Mouse (Mus musculus) C3H10T1/2 (cell line): Measurements from ENCODE around the gene Cgnl1. TPM values are rescaled to one million over a fixed set of nuclear protein-coding genes. Genes with fewer than 3 reads are reported as not detected.

Experiments used
- polyA plus RNA-seq, 2 experiments: library from polyadenylated mRNA; unstranded; fragments of >200 nt; fragmentation: generic; extraction: Trizol; gene quantifications; one replicate each; pipeline ENCODE4 v1.2.1; 2012; ENCODE audit warnings: missing spikeins in 2 of 2

Cgnl1 gene
- 1 to 10 TPM in 1 of 2 experiments, under 1 TPM in 1; 0.36 to 1.4 TPM for polyA plus RNA-seq

DNA sequence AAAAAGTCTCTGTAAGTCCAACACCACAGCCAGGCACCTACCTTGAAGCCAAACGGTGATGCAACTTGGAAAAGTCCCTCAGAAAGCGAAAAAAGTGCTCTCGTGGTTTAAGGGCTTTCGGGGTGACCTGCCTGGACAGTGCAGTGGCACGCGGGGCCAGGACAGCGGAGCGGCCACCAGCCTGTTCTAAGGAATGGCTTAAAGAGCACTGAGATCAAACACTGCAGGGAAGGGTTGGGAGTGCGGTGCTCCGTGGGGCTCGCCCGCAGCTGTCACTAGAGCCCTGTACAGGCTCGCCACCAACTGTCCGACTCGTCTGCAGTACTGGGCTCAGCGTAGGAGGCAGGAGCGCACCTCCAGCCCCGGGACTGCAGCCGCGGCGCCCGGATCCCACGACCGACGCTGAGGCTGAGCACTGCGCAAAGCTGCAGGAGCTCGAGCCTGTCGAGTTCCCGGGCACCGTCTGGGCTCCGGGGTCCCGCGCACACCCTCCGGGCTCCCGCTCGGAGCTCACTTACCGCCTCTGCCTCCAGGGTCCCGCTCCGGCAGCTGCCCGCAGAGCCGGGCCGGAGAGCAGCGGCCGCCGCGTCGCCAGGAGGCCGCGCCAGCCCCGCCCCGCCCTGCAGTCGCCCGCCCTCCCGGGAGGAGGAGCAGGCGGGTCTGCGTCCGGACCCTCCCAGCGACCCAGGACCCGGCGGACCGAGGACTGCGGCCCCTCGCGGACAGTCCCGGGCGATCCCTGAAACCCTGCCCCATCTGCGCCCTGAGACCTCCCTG, at the start of gene Cgnl1:
Cgnl1 (minus strand) TSS at position 612 of the 777 bp plus-strand sequence.

DNA sequence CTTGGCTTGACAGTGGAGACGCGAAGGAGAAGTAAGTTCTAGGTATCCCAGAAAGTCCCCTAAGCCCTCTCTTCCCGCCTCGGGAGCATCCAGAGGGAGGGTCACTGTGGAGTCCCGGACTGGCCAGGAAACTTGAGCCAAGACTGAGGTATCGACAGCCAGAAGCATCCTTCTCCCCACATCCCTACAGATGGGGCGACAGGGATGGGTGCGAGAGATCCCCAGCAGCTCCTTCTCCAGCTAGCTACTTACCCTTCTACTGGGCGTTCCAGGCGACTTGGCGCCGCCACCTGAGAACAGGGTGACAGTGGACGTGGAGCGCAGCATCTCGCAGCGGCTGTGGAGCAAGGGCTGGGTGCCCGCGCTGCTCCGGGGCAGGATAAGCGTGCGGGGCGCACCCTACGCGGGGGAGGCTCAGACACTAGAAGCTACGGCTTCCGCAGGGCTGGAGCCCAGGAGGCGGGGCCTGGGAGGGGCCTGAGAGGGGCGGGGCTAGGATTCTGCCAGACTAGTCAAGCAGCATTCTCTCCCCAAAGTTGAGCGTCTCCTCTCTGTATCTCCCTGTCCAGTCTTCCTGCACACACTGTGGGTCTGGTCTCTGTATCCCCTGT, 179.4 kb downstream of the Cgnl1 start, which contains the start of gene Myzap:
Myzap (minus strand) TSS at position 423 of the 611 bp plus-strand sequence.

Other genes starting within 250 kb of the Cgnl1 start
- under 1 TPM in 1 of 2 experiments, not detected in 1; 0.09 TPM for gene Myzap, start 179.2 kb downstream of the Cgnl1 start, polyA plus RNA-seq